Mouse (Mus musculus): ENCODE results near the gene Nkd1. TPM values are rescaled to one million over a fixed set of nuclear protein-coding genes. Genes with fewer than 3 reads are reported as not detected.
A peak's percentile ranks its signal among the peaks of the same experiment; 100 is the strongest.

Gene Nkd1
- polyA plus RNA-seq, 1 experiment, result 2.1 TPM

DNA sequence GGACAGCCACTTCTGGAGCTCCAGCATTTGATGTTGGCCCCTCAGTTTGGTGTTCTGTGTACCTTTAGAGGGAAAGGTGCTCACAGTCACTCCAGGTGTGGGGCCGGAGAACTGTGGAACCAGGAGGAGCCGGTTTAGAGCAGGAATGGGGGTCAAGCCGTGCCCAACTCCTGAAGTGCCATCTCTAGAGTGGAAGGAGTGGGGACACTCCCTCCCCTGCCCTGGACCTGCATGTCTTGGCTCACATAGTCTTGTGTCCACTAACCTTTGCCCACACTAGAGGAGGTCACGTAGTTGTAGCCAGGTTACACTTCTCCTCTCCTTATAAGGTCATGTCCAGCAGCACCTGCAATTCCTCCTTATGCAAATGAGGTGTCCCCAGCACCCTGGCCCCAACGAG lies 14.2 kb upstream of the Nkd1 start:
- TF ChIP-seq CTCF (IDR thresholded peaks at IDR 0.05; ENCODE audit: low read depth, low read length), result no peak
- no peak for TF ChIP-seq POLR2A (IDR thresholded peaks at IDR 0.05; ENCODE audit: insufficient read depth, low read length)
- TF ChIP-seq EP300 (IDR thresholded peaks at IDR 0.05; ENCODE audit: insufficient read depth, low read depth, low read length), result no peak

DNA sequence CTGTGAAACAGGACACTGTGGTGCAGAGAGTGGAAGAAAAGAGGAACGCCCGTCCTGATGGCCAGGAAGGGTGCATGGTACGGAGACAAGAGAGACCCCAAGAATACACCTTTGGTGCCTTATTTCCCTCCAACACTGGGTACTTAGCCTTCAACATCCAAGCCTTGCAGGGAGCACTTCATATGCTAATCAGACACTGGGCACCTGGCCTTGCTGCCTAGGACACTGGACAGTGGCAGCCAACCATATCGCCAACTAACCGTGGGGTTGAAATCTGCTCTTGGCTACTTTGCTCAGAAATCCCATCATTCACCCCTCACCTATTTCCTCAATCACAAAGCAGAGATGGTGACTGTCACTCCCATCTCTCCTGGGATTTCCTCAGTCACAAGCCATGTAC lies 10.1 kb upstream of the Nkd1 start:
- H3K27me3 ChIP-seq (ENCODE audit: control insufficient read depth, insufficient read depth, low read length, poor library complexity, severe bottlenecking), result no peaks in the 10 kb centered on the region
- no peak overlapping the region for H3K4me3 ChIP-seq (ENCODE audit: low read depth, low read length)
- no peak overlapping the region for H3K9ac ChIP-seq (ENCODE audit: low read depth, poor library complexity, severe bottlenecking)
- H3K27ac ChIP-seq (ENCODE audit: insufficient read depth, low read length), result no peak overlapping the region
- H3K9me3 ChIP-seq (replicated peaks; ENCODE audit: control insufficient read depth, insufficient read depth, low read length, poor library complexity, severe bottlenecking), result no peaks in the 10 kb centered on the region
- H3K4me1 ChIP-seq (ENCODE audit: control insufficient read depth, insufficient read depth, low read length), result no peaks in the 10 kb centered on the region
- TF ChIP-seq CTCF (IDR thresholded peaks at IDR 0.05; ENCODE audit: low read depth, low read length), result no peak
- TF ChIP-seq POLR2A (IDR thresholded peaks at IDR 0.05; ENCODE audit: insufficient read depth, low read length), result no peak
- no peak for TF ChIP-seq EP300 (IDR thresholded peaks at IDR 0.05; ENCODE audit: insufficient read depth, low read depth, low read length)
- no peaks in the 10 kb centered on the region for H3K36me3 ChIP-seq (ENCODE audit: control insufficient read depth, insufficient read depth, low read length, poor library complexity, severe bottlenecking)

More for the DNA sequence above, 14.2 kb upstream of the Nkd1 start:
- no peak overlapping the region for H3K27ac ChIP-seq (ENCODE audit: insufficient read depth, low read length)
- no peaks in the 10 kb centered on the region for H3K27me3 ChIP-seq (ENCODE audit: control insufficient read depth, insufficient read depth, low read length, poor library complexity, severe bottlenecking)
- H3K36me3 ChIP-seq (ENCODE audit: control insufficient read depth, insufficient read depth, low read length, poor library complexity, severe bottlenecking), result no peaks in the 10 kb centered on the region
- H3K9me3 ChIP-seq (replicated peaks; ENCODE audit: control insufficient read depth, insufficient read depth, low read length, poor library complexity, severe bottlenecking), result no peaks in the 10 kb centered on the region
- H3K4me3 ChIP-seq (ENCODE audit: low read depth, low read length), result no peak overlapping the region
- no peak overlapping the region for H3K9ac ChIP-seq (ENCODE audit: low read depth, poor library complexity, severe bottlenecking)
- H3K4me1 ChIP-seq (ENCODE audit: control insufficient read depth, insufficient read depth, low read length), result no peaks in the 10 kb centered on the region

GRCm38 (mm10) chr8:88512094-88512794 lies 8.9 kb upstream of the Nkd1 start:
- H3K9ac ChIP-seq (ENCODE audit: low read depth, poor library complexity, severe bottlenecking), result no peak overlapping the region
- H3K36me3 ChIP-seq (ENCODE audit: control insufficient read depth, insufficient read depth, low read length, poor library complexity, severe bottlenecking), result no peaks in the 10 kb centered on the region
- H3K27me3 ChIP-seq (ENCODE audit: control insufficient read depth, insufficient read depth, low read length, poor library complexity, severe bottlenecking), result no peaks in the 10 kb centered on the region
- no peak overlapping the region for H3K27ac ChIP-seq (ENCODE audit: insufficient read depth, low read length)
- no peaks in the 10 kb centered on the region for H3K4me1 ChIP-seq (ENCODE audit: control insufficient read depth, insufficient read depth, low read length)
- no peak overlapping the region for H3K4me3 ChIP-seq (ENCODE audit: low read depth, low read length)
- H3K9me3 ChIP-seq (replicated peaks; ENCODE audit: control insufficient read depth, insufficient read depth, low read length, poor library complexity, severe bottlenecking), result no peaks in the 10 kb centered on the region
- no peak for TF ChIP-seq EP300 (IDR thresholded peaks at IDR 0.05; ENCODE audit: insufficient read depth, low read depth, low read length)
- TF ChIP-seq CTCF (IDR thresholded peaks at IDR 0.05; ENCODE audit: low read depth, low read length), result no peak

DNA sequence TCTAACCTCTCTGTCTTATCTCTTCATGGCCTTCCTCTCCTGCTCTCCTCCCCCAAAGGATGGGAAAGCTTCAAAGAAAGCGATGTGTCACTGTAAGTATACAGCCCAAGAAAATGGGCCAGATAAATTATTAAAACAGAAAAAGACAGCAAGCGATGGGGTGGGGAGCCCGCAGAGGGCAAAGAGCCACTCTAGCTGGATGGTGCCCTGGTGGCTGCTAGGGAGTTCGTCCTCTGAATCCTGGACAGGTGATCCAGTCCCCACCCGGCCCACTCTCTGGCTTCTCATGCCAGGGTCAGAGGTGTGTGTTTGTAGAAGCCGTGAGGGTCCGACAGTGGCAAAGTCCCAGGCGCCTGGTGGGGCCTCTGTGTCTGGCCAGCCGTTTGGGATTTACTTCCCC lies 3.1 kb upstream of the Nkd1 start:
- TF ChIP-seq EP300 (IDR thresholded peaks at IDR 0.05; ENCODE audit: insufficient read depth, low read depth, low read length), result no peak
- no peak for TF ChIP-seq POLR2A (IDR thresholded peaks at IDR 0.05; ENCODE audit: insufficient read depth, low read length)
- no peak for TF ChIP-seq CTCF (IDR thresholded peaks at IDR 0.05; ENCODE audit: low read depth, low read length)
- Histone ChIP-seq H3K36me3 (ENCODE audit: control insufficient read depth, insufficient read depth, low read length, poor library complexity, severe bottlenecking) (no peaks in the 10 kb centered on the region), H3K27me3 (ENCODE audit: control insufficient read depth, insufficient read depth, low read length, poor library complexity, severe bottlenecking) (peaks cover 9% of the 10 kb centered on the region), H3K9me3 (replicated peaks; ENCODE audit: control insufficient read depth, insufficient read depth, low read length, poor library complexity, severe bottlenecking) (no peaks in the 10 kb centered on the region), H3K4me3 (ENCODE audit: low read depth, low read length) (no peak overlapping the region), H3K27ac (ENCODE audit: insufficient read depth, low read length) (no peak overlapping the region), H3K9ac (ENCODE audit: low read depth, poor library complexity, severe bottlenecking) (no peak overlapping the region), H3K4me1 (ENCODE audit: control insufficient read depth, insufficient read depth, low read length) (no peaks in the 10 kb centered on the region)

DNA sequence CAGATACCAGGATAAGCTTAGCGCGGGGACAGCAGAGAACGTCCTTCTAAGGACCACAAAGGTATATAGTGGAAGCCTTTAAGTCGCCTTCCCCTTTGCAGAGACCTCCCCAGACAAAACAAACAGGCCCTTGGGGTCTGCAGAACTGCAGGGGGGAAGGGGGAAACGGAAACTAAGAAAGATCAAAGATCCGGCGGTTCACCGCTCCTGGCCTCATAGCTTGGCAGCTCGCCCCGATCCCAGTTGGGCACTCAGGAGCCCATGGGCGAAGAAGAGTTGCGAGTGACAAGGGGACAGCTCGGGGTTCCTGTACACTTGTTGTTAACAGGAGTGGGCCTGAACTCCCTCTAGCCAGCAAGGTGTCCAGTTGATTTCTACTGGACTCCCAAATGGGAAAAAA lies 773 bp upstream of the Nkd1 start:
- TF ChIP-seq CTCF (IDR thresholded peaks at IDR 0.05; ENCODE audit: low read depth, low read length) (no peak), POLR2A (IDR thresholded peaks at IDR 0.05; ENCODE audit: insufficient read depth, low read length) (no peak), EP300 (IDR thresholded peaks at IDR 0.05; ENCODE audit: insufficient read depth, low read depth, low read length) (no peak)
- Histone ChIP-seq H3K4me1 (ENCODE audit: control insufficient read depth, insufficient read depth, low read length) (no peaks in the 10 kb centered on the region), H3K9ac (ENCODE audit: low read depth, poor library complexity, severe bottlenecking) (no peak overlapping the region), H3K27ac (ENCODE audit: insufficient read depth, low read length) (no peak overlapping the region), H3K4me3 (ENCODE audit: low read depth, low read length) (no peak overlapping the region), H3K27me3 (ENCODE audit: control insufficient read depth, insufficient read depth, low read length, poor library complexity, severe bottlenecking) (peaks cover 11% of the 10 kb centered on the region), H3K36me3 (ENCODE audit: control insufficient read depth, insufficient read depth, low read length, poor library complexity, severe bottlenecking) (no peaks in the 10 kb centered on the region), H3K9me3 (replicated peaks; ENCODE audit: control insufficient read depth, insufficient read depth, low read length, poor library complexity, severe bottlenecking) (no peaks in the 10 kb centered on the region)

DNA sequence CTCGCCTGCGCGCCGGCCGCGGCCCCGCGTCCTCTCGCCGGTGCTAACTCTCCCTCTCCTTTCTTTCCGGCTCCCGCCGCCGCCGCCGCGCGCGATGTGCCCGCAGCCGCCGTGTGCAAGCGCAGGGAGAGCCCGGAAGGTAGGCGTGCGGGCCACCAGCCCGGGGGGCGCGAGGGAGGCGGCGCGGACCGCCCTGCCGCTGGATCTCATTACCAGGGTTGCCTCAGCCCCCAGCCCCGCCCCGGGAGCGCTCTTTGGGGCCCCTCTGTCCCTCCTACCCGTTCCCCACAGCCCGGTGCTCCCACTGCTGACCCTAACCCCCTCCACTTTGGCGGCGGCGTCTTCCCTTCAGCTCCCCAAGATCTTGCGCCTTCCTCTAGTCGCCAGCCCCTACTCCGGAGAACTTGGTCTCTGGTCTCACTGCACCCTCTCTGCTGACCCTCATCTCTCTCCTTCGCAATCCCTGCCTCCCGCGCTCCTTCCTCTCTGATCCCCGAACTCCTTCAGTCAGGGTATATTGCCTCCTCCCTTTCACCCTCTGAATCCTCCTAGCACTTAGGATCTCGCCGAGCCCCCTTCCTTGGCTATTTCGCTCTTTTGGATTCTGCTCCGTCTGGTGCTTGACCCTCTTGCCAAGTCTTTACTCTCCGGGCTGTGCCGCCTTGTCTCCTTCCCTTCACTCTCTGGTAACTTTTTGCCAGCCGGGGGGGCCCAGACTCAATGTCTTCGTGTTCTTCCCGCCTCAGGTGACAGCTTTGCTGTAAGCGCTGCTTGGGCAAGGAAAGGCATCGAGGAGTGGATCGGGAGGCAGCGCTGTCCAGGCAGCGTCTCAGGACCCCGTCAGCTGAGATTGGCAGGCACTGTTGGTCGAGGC lies 624 bp downstream of the Nkd1 start:
- TF ChIP-seq EP300 (IDR thresholded peaks at IDR 0.05; ENCODE audit: insufficient read depth, low read depth, low read length) (no peak), CTCF (IDR thresholded peaks at IDR 0.05; ENCODE audit: low read depth, low read length) (no peak), POLR2A (IDR thresholded peaks at IDR 0.05; ENCODE audit: insufficient read depth, low read length) (no peak)

More for the DNA sequence above, 624 bp downstream of the Nkd1 start:
- Histone ChIP-seq H3K36me3 (ENCODE audit: control insufficient read depth, insufficient read depth, low read length, poor library complexity, severe bottlenecking) (no peaks in the 10 kb centered on the region), H3K27ac (ENCODE audit: insufficient read depth, low read length) (no peak overlapping the region), H3K4me1 (ENCODE audit: control insufficient read depth, insufficient read depth, low read length) (no peaks in the 10 kb centered on the region), H3K9ac (ENCODE audit: low read depth, poor library complexity, severe bottlenecking) (peak overlapping the region; percentile 87), H3K4me3 (ENCODE audit: low read depth, low read length) (peak overlapping the region; percentile 65), H3K9me3 (replicated peaks; ENCODE audit: control insufficient read depth, insufficient read depth, low read length, poor library complexity, severe bottlenecking) (no peaks in the 10 kb centered on the region), H3K27me3 (ENCODE audit: control insufficient read depth, insufficient read depth, low read length, poor library complexity, severe bottlenecking) (peaks cover 11% of the 10 kb centered on the region)
